Mouse (Mus musculus): Measurements from ENCODE around the gene Rassf5.
"Not testable (repeated sequence)": the region's sequence is repeated elsewhere in the genome, so short reads cannot be mapped to it uniquely, and the experiment has no call there.

Rassf5 gene

GRCm38 (mm10) chr1:131178083-131178482 lies 67.0 kb downstream of the Rassf5 start:
- no peak for DNase-seq (ENCODE audit: low spot score in 2 of 2)

- DNase-seq (ENCODE audit: low spot score in 2 of 2), result no peak
Observed at GRCm38 (mm10) chr1:131177249-131177648, 67.8 kb downstream of the Rassf5 start.

GRCm38 (mm10) chr1:131175819-131176218 lies 69.2 kb downstream of the Rassf5 start:
- DNase-seq (ENCODE audit: low spot score in 2 of 2), result no peak

GRCm38 (mm10) chr1:131175189-131175588 lies 69.9 kb downstream of the Rassf5 start:
- no peak for DNase-seq (ENCODE audit: low spot score in 2 of 2)

GRCm38 (mm10) chr1:131174299-131174861 lies 70.7 kb downstream of the Rassf5 start:
- DNase-seq (ENCODE audit: low spot score in 2 of 2), result no peak

- DNase-seq (ENCODE audit: low spot score in 2 of 2), result no peak
Observed at GRCm38 (mm10) chr1:131173809-131174208, 71.2 kb downstream of the Rassf5 start.

- DNase-seq (ENCODE audit: low spot score in 2 of 2), result no peak
Observed at GRCm38 (mm10) chr1:131173001-131173400, 72.1 kb downstream of the Rassf5 start.

GRCm38 (mm10) chr1:131167612-131168011 lies 77.4 kb downstream of the Rassf5 start:
- no peak for DNase-seq (ENCODE audit: low spot score in 2 of 2)

- DNase-seq (ENCODE audit: low spot score in 2 of 2), result no peak
Observed at GRCm38 (mm10) chr1:131164427-131164826, 80.6 kb downstream of the Rassf5 start.

GRCm38 (mm10) chr1:131161091-131161490 lies 84.0 kb downstream of the Rassf5 start:
- DNase-seq (ENCODE audit: low spot score in 2 of 2), result no peak

GRCm38 (mm10) chr1:131159573-131160327 lies 85.3 kb downstream of the Rassf5 start:
- DNase-seq (ENCODE audit: low spot score in 2 of 2), result not testable (repeated sequence)

GRCm38 (mm10) chr1:131155456-131155855 lies 89.6 kb downstream of the Rassf5 start:
- DNase-seq (ENCODE audit: low spot score in 2 of 2), result peak in 1 of 2 experiments; percentile 48

- DNase-seq (ENCODE audit: low spot score in 2 of 2), result peak; percentile 62 to 84
Observed at GRCm38 (mm10) chr1:131153018-131153629, 91.9 kb downstream of the Rassf5 start, which contains the start of gene Eif2d. Eif2d (plus strand) TSS chr1:131153181.

GRCm38 (mm10) chr1:131149496-131149895 lies 95.6 kb downstream of the Rassf5 start:
- DNase-seq (ENCODE audit: low spot score in 2 of 2), result no peak

GRCm38 (mm10) chr1:131146181-131146614 lies 98.9 kb downstream of the Rassf5 start:
- DNase-seq (ENCODE audit: low spot score in 2 of 2), result no peak

- DNase-seq (ENCODE audit: low spot score in 2 of 2), result not testable (repeated sequence)
Observed at GRCm38 (mm10) chr1:131145222-131145621, 99.8 kb downstream of the Rassf5 start.

GRCm38 (mm10) chr1:131142472-131142871 lies 102.6 kb downstream of the Rassf5 start:
- DNase-seq (ENCODE audit: low spot score in 2 of 2), result no peak

- no peak for DNase-seq (ENCODE audit: low spot score in 2 of 2)
Observed at GRCm38 (mm10) chr1:131141449-131141848, 103.6 kb downstream of the Rassf5 start.

- DNase-seq (ENCODE audit: low spot score in 2 of 2), result no peak
Observed at GRCm38 (mm10) chr1:131139102-131140095, 105.7 kb downstream of the Rassf5 start.

- DNase-seq (ENCODE audit: low spot score in 2 of 2), result peak; percentile 71 to 87
Observed at GRCm38 (mm10) chr1:131138191-131139016, 106.7 kb downstream of the Rassf5 start, which contains the start of gene Dyrk3. Dyrk3 (minus strand) TSS chr1:131138340.
